Mouse (Mus musculus): ENCODE measurements at regions not wholly inside any gene's neighbourhood (a gene's known extent, or its start where the extent isn't known, plus 50 kb on each side); places are given as distances from the start of the nearest gene placed in this dataset.

DNA sequence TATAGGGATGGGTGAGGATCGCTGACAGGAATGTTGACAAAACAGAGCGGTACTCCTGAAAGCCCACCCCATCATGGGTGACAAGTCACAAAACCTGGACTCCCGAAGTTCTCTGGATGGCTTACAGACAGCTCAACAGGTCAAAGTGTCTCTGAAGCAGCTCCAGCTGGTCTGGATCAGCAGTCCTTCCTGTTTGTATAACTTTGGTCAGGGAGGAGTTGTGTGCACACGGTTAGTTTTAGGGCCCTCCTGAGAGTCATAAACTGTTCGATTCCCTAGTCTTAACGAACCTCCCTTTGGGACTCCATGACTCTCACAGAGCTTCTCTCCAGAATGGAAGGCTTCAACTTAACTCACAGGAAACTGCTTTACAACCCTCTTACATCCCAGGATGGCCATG, 89.4 kb upstream of the Fstl4 start:
- H3K27ac ChIP-seq (replicated peaks in 1 of 2; ENCODE audit: control insufficient read depth in 1 of 2, insufficient read depth in 1 of 2, low read depth in 2 of 2, low read length in 2 of 2), result no peak overlapping the region
- ATAC-seq (ENCODE audit: insufficient number of reproducible peaks, insufficient read depth, low FRiP score, low read depth), result no peak

DNA sequence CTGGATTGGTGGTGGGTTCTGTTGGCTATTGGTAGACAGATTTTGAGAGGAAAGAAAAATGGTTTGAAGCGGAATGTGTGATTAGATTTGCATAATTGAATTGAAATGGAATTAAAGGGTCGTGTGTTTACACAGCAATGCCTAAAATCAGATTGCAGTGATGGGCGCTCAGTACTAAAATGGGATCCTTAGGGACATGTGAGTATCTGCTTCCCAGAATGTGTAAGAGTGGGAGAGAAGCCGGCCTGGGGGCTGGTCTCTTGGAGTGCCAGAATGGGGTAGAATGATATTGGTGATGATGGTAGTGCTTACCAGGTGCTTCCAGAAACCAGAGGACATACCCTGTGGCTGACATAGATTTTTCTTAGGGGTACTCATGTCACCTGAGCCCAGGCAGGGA, 86.2 kb upstream of the Fstl4 start:
- Histone ChIP-seq H3K4me3 (ENCODE audit: control insufficient read depth in 1 of 2, insufficient read depth in 1 of 2, low read depth in 1 of 2, low read length in 2 of 2) (no peak overlapping the region), H3K4me1 (ENCODE audit: control insufficient read depth in 2 of 2, insufficient read depth in 2 of 2, low read length in 2 of 2) (no peaks in the 10 kb centered on the region), H3K36me3 (ENCODE audit: control insufficient read depth, insufficient read depth, low read length) (no peaks in the 10 kb centered on the region), H3K9ac (ENCODE audit: low read length) (no peak overlapping the region), H3K4me2 (ENCODE audit: low read length) (no peak overlapping the region), H3K9me3 (ENCODE audit: control insufficient read depth, low read length) (0 out of 2 replicates have a peak, but pooled peaks cover 10% of the 10 kb centered on the region), H3K27me3 (ENCODE audit: control insufficient read depth, insufficient read depth, low read length) (no peaks in the 10 kb centered on the region), H3K27ac (replicated peaks in 1 of 2; ENCODE audit: control insufficient read depth in 1 of 2, insufficient read depth in 1 of 2, low read depth in 2 of 2, low read length in 2 of 2) (no peak overlapping the region)
- WGBS, result 82% methylated on average over 4 of the region's 4 CpGs
- ATAC-seq (ENCODE audit: insufficient number of reproducible peaks, insufficient read depth, low FRiP score, low read depth), result no peak

More for the DNA sequence above, 89.4 kb upstream of the Fstl4 start:
- Histone ChIP-seq H3K4me3 (ENCODE audit: control insufficient read depth in 1 of 2, insufficient read depth in 1 of 2, low read depth in 1 of 2, low read length in 2 of 2) (no peak overlapping the region), H3K9ac (ENCODE audit: low read length) (no peak overlapping the region), H3K4me2 (ENCODE audit: low read length) (no peak overlapping the region), H3K36me3 (ENCODE audit: control insufficient read depth, insufficient read depth, low read length) (no peaks in the 10 kb centered on the region), H3K27me3 (ENCODE audit: control insufficient read depth, insufficient read depth, low read length) (no peaks in the 10 kb centered on the region), H3K4me1 (ENCODE audit: control insufficient read depth in 2 of 2, insufficient read depth in 2 of 2, low read length in 2 of 2) (no peaks in the 10 kb centered on the region), H3K9me3 (ENCODE audit: control insufficient read depth, low read length) (0 out of 2 replicates have a peak, but pooled peaks cover 4% of the 10 kb centered on the region)
- 71% methylated on average over 6 of the region's 6 CpGs for WGBS

DNA sequence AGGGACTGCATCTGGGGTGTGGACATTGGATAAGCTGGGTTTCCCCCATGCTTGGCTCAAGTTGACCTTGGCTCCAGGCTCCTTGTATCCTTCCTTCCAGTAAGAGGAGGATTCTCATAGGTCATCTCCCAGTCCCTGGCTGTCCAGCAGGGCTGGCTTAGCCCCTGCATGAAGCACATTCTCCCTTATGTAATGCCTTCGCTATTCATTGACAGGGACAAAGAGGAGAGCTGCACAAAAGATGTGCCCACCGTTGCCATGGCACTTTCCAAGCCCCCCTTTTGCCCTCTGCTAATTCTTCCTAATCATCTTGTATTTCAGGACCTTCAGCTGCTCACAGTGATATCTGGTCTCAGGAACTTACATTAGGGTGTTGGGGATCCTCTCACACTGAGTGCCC, 79.0 kb upstream of the Fstl4 start:
- Histone ChIP-seq H3K36me3 (ENCODE audit: control insufficient read depth, insufficient read depth, low read length) (no peaks in the 10 kb centered on the region), H3K27ac (replicated peaks in 1 of 2; ENCODE audit: control insufficient read depth in 1 of 2, insufficient read depth in 1 of 2, low read depth in 2 of 2, low read length in 2 of 2) (no peak overlapping the region), H3K9ac (ENCODE audit: low read length) (no peak overlapping the region), H3K4me2 (ENCODE audit: low read length) (no peak overlapping the region), H3K4me1 (ENCODE audit: control insufficient read depth in 2 of 2, insufficient read depth in 2 of 2, low read length in 2 of 2) (no peaks in the 10 kb centered on the region), H3K9me3 (ENCODE audit: control insufficient read depth, low read length) (0 out of 2 replicates have a peak, but pooled peaks cover 6% of the 10 kb centered on the region), H3K4me3 (ENCODE audit: control insufficient read depth in 1 of 2, insufficient read depth in 1 of 2, low read depth in 1 of 2, low read length in 2 of 2) (no peak overlapping the region), H3K27me3 (ENCODE audit: control insufficient read depth, insufficient read depth, low read length) (no peaks in the 10 kb centered on the region)
- 87% methylated on average over 2 of the region's 2 CpGs for WGBS
- no peak for ATAC-seq (ENCODE audit: insufficient number of reproducible peaks, insufficient read depth, low FRiP score, low read depth)

DNA sequence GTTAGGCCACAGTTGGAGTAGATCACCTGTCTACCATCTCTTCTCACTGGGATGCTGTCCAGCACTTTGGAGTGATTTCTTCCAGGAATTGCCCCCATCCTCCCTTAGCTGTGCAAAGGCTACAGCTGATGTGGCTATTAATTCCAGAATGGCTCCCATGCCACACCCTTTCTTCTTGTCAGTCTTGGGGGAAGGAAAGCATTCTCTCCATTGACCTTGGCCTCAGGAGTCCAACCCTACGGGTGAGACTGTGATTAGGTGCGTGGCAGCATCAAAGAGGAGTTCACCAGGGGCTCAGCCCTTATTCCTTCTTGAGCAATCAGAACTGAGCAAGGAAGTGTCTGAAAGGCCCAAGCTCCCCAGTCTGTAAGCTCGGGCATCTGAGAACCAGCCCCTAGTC, 71.7 kb upstream of the Fstl4 start:
- H3K27ac ChIP-seq (replicated peaks in 1 of 2; ENCODE audit: control insufficient read depth in 1 of 2, insufficient read depth in 1 of 2, low read depth in 2 of 2, low read length in 2 of 2), result no peak overlapping the region
- no peak overlapping the region for H3K4me3 ChIP-seq (ENCODE audit: control insufficient read depth in 1 of 2, insufficient read depth in 1 of 2, low read depth in 1 of 2, low read length in 2 of 2)
- no peak for ATAC-seq (ENCODE audit: insufficient number of reproducible peaks, insufficient read depth, low FRiP score, low read depth)
- no peaks in the 10 kb centered on the region for H3K36me3 ChIP-seq (ENCODE audit: control insufficient read depth, insufficient read depth, low read length)
- no peaks in the 10 kb centered on the region for H3K9me3 ChIP-seq (ENCODE audit: control insufficient read depth, low read length)
- no peak overlapping the region for H3K4me2 ChIP-seq (ENCODE audit: low read length)
- H3K4me1 ChIP-seq (ENCODE audit: control insufficient read depth in 2 of 2, insufficient read depth in 2 of 2, low read length in 2 of 2), result no peaks in the 10 kb centered on the region
- no peaks in the 10 kb centered on the region for H3K27me3 ChIP-seq (ENCODE audit: control insufficient read depth, insufficient read depth, low read length)
- H3K9ac ChIP-seq (ENCODE audit: low read length), result no peak overlapping the region
- 74% methylated on average over 3 of the region's 3 CpGs for WGBS

DNA sequence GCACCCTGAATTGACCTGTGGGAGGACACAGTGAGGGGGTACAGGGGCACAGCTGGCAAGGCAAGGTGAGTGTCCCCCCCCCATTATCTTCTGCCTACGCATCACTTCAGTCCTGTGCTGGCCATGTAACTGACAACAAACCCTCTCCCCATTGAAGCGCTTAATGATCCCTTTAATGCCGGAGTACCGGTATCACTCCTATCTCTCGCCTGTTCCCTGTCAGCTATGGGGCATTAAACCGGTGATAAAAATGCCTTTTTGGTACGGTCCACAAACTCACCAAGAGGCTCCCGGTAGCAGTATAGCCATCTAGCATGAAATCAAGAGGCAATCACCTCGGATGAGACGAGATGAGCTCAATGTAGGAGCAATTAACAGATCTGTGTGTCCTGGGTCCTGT, 62.8 kb upstream of the Fstl4 start:
- Histone ChIP-seq H3K9ac (ENCODE audit: low read length) (no peak overlapping the region), H3K4me2 (ENCODE audit: low read length) (no peak overlapping the region), H3K4me3 (ENCODE audit: control insufficient read depth in 1 of 2, insufficient read depth in 1 of 2, low read depth in 1 of 2, low read length in 2 of 2) (no peak overlapping the region), H3K9me3 (ENCODE audit: control insufficient read depth, low read length) (no peaks in the 10 kb centered on the region), H3K4me1 (ENCODE audit: control insufficient read depth in 2 of 2, insufficient read depth in 2 of 2, low read length in 2 of 2) (no peaks in the 10 kb centered on the region), H3K27ac (replicated peaks in 1 of 2; ENCODE audit: control insufficient read depth in 1 of 2, insufficient read depth in 1 of 2, low read depth in 2 of 2, low read length in 2 of 2) (no peak overlapping the region), H3K27me3 (ENCODE audit: control insufficient read depth, insufficient read depth, low read length) (no peaks in the 10 kb centered on the region), H3K36me3 (ENCODE audit: control insufficient read depth, insufficient read depth, low read length) (no peaks in the 10 kb centered on the region)
- ATAC-seq (ENCODE audit: insufficient number of reproducible peaks, insufficient read depth, low FRiP score, low read depth), result no peak
- WGBS, result 78% methylated on average over 10 of the region's 10 CpGs

DNA sequence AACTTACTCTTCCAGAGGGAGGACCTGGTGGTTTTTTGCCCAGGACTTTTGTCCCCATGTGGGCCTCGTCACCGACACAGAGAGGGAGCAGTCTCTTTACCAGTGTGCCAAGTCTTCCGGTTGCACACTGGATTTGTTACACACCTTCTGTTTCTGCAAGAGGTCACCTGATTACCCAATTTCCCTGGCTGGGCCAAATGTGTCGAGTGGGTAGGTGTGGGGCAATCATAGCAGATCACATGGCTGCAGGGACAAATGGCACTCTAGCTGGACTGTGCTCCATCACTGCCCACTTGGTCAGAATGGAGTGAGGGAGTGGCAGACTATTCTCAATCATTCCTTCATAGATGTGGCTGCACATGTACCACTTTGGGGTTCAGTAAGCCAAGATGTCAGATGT, 61.0 kb upstream of the Fstl4 start:
- Histone ChIP-seq H3K36me3 (ENCODE audit: control insufficient read depth, insufficient read depth, low read length) (no peaks in the 10 kb centered on the region), H3K9ac (ENCODE audit: low read length) (no peak overlapping the region), H3K9me3 (ENCODE audit: control insufficient read depth, low read length) (no peaks in the 10 kb centered on the region), H3K4me3 (ENCODE audit: control insufficient read depth in 1 of 2, insufficient read depth in 1 of 2, low read depth in 1 of 2, low read length in 2 of 2) (no peak overlapping the region), H3K27me3 (ENCODE audit: control insufficient read depth, insufficient read depth, low read length) (no peaks in the 10 kb centered on the region), H3K27ac (replicated peaks in 1 of 2; ENCODE audit: control insufficient read depth in 1 of 2, insufficient read depth in 1 of 2, low read depth in 2 of 2, low read length in 2 of 2) (no peak overlapping the region), H3K4me1 (ENCODE audit: control insufficient read depth in 2 of 2, insufficient read depth in 2 of 2, low read length in 2 of 2) (no peaks in the 10 kb centered on the region), H3K4me2 (ENCODE audit: low read length) (no peak overlapping the region)
- ATAC-seq (ENCODE audit: insufficient number of reproducible peaks, insufficient read depth, low FRiP score, low read depth), result no peak
- 81% methylated on average over 4 of the region's 4 CpGs for WGBS
